Mouse (Mus musculus) embryonic fibroblast, embryonic 13.5 days (primary cell): ENCODE results near the gene Muc3a.

ENCODE experiments used
- CTCF ChIP-seq: IDR thresholded peaks from 2 replicates; pipeline ENCODE4 v1.5.1; 2011; ENCODE audit warnings: mild to moderate bottlenecking, control low read depth, low read length, moderate library complexity, borderline replicate concordance; ENCODE audit not compliant: insufficient read depth
- POLR2A ChIP-seq: IDR thresholded peaks from 2 replicates; pipeline ENCODE4 v1.6.1; 2011; ENCODE audit warnings: low read depth, mild to moderate bottlenecking, control low read depth, low read length, moderate library complexity

- TF ChIP-seq CTCF: no peak
- TF ChIP-seq POLR2A: no peak
Measured at GRCm38 (mm10) chr5:137159461-137159860, 52.7 kb downstream of the Muc3a start.
